Mouse (Mus musculus) gastrocnemius, postnatal 36 days (tissue): ENCODE measurements around the gene Vti1a. TPM values are rescaled to one million over a fixed set of nuclear protein-coding genes. Genes with fewer than 3 reads are reported as not detected.
A peak's percentile ranks its signal among the peaks of the same experiment; 100 is the strongest.

Source experiments
- DNase-seq, 2 experiments: peaks; one replicate each; pipeline ENCODE4 v3.0.0; 2022
- intact Hi-C: fragments of 180-260 bp; cut with DNase I; formaldehyde crosslinking; loops from one replicate; pipeline ENCODE4 v1.15.1; 2025
- total RNA-seq, 2 experiments: library from RNA; stranded (reverse); gene quantifications; 2 replicates each; pipeline ENCODE4 v1.2.3; 2021

The Vti1a gene
- total RNA-seq, 2 experiments from 2014 or later: 16.3 to 16.7 TPM

- no peak for DNase-seq
- intact Hi-C loops: no loop called here
These were observed 191.7 kb downstream of the Vti1a start for GRCm38 (mm10) chr19:55507748-55508147.

GRCm38 (mm10) chr19:55508239-55508638, 192.1 kb downstream of the Vti1a start:
- intact Hi-C loops: no loop called here
- DNase-seq: no peak

GRCm38 (mm10) chr19:55508965-55509364, 192.9 kb downstream of the Vti1a start:
- DNase-seq: no peak
- intact Hi-C loops: no loop called here

- intact Hi-C loops: no loop called here
- DNase-seq: no peak
These were observed 193.5 kb downstream of the Vti1a start for GRCm38 (mm10) chr19:55509618-55510017.

- intact Hi-C loops: no loop called here
- DNase-seq: no peak
These were observed 197.8 kb downstream of the Vti1a start for GRCm38 (mm10) chr19:55513941-55514340.

- no peak for DNase-seq
- intact Hi-C loops: no loop called here
These were observed 204.1 kb downstream of the Vti1a start for GRCm38 (mm10) chr19:55520236-55520635.

GRCm38 (mm10) chr19:55523340-55523739, 207.2 kb downstream of the Vti1a start:
- intact Hi-C loops: no loop called here
- no peak for DNase-seq

- intact Hi-C loops: no loop called here
These were observed 208.3 kb downstream of the Vti1a start for GRCm38 (mm10) chr19:55524385-55524784.

GRCm38 (mm10) chr19:55525056-55525455, 209.0 kb downstream of the Vti1a start:
- intact Hi-C loops: no loop called here
- DNase-seq: no peak

More at GRCm38 (mm10) chr19:55524385-55524784, 208.3 kb downstream of the Vti1a start:
- DNase-seq: no peak

- no peak for DNase-seq
- intact Hi-C loops: no loop called here
These were observed 210.7 kb downstream of the Vti1a start for GRCm38 (mm10) chr19:55526717-55527235.

GRCm38 (mm10) chr19:55530041-55530440, 213.9 kb downstream of the Vti1a start:
- DNase-seq: peak in 1 of 2 experiments; percentile 31
- intact Hi-C loops: no loop called here

- intact Hi-C loops: no loop called here
These were observed 216.6 kb downstream of the Vti1a start for GRCm38 (mm10) chr19:55532681-55533080.

GRCm38 (mm10) chr19:55536273-55536937, 220.3 kb downstream of the Vti1a start:
- DNase-seq: no peak
- intact Hi-C loops: no loop called here

More at GRCm38 (mm10) chr19:55532681-55533080, 216.6 kb downstream of the Vti1a start:
- DNase-seq: no peak

GRCm38 (mm10) chr19:55537691-55538090, 221.6 kb downstream of the Vti1a start:
- no peak for DNase-seq
- intact Hi-C loops: no loop called here

- DNase-seq: no peak
- intact Hi-C loops: no loop called here
These were observed 225.5 kb downstream of the Vti1a start for GRCm38 (mm10) chr19:55541641-55542040.

- intact Hi-C loops: no loop called here
- DNase-seq: no peak
These were observed 226.4 kb downstream of the Vti1a start for GRCm38 (mm10) chr19:55542461-55542860.

- intact Hi-C loops: no loop called here
These were observed 227.1 kb downstream of the Vti1a start for GRCm38 (mm10) chr19:55543188-55543587.

GRCm38 (mm10) chr19:55544498-55544897, 228.4 kb downstream of the Vti1a start:
- intact Hi-C loops: no loop called here
- no peak for DNase-seq

More at GRCm38 (mm10) chr19:55543188-55543587, 227.1 kb downstream of the Vti1a start:
- DNase-seq: no peak

GRCm38 (mm10) chr19:55545529-55545928, 229.4 kb downstream of the Vti1a start:
- peak; percentile 63 to 73 for DNase-seq
- intact Hi-C loops: loop anchor here (5.0 kb wide), 2 partner anchors 347 to 587 kb away; no protein-coding TSS in a partner anchor

GRCm38 (mm10) chr19:55546009-55546528, 230.0 kb downstream of the Vti1a start:
- intact Hi-C loops: loop anchor here (5.0 kb wide), 2 partner anchors 346 to 586 kb away; no protein-coding TSS in a partner anchor
- DNase-seq: no peak

- intact Hi-C loops: loop anchor here (5.0 kb wide), 2 partner anchors 344 to 584 kb away; no protein-coding TSS in a partner anchor
- no peak for DNase-seq
These were observed 232.1 kb downstream of the Vti1a start for GRCm38 (mm10) chr19:55548206-55548605.

GRCm38 (mm10) chr19:55548656-55549055, 232.6 kb downstream of the Vti1a start:
- DNase-seq: no peak
- intact Hi-C loops: loop anchor here (5.0 kb wide), 2 partner anchors 344 to 584 kb away; no protein-coding TSS in a partner anchor
